Mouse (Mus musculus) monocyte, adult 2 months (primary cell): ENCODE results near the gene Efr3b.
A peak's percentile ranks its signal among the peaks of the same experiment; 100 is the strongest.

Experiments
- DNase-seq, 2 experiments: peaks; one replicate each; pipeline ENCODE4 v3.0.0; 2022; ENCODE audit warnings: low spot score in 2 of 2, low read depth in 1 of 2

Efr3b gene

DNA sequence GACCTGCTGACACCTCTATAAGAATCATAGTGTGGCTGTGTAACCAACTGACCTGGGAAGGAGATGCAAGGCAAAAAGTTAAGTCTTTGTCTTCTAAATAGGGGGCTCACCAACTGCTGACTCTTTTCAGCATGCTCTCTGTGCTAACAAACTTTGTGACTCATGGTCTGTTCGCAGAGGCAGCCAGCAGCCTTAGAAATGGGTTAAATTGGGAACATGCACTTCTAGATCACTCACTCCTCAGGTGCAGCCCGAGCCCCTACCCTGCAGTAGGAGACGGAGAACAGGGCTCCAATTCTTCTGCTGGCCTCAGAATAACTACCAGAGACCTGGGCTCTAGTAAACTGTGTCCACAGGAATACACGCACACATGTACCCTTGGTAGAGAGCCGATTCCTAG lies 1.2 kb downstream of the Efr3b start:
- DNase-seq, result no peak

- DNase-seq, result no peak
These were observed 2.6 kb downstream of the Efr3b start for GRCm38 (mm10) chr12:4036157-4036556.

DNA sequence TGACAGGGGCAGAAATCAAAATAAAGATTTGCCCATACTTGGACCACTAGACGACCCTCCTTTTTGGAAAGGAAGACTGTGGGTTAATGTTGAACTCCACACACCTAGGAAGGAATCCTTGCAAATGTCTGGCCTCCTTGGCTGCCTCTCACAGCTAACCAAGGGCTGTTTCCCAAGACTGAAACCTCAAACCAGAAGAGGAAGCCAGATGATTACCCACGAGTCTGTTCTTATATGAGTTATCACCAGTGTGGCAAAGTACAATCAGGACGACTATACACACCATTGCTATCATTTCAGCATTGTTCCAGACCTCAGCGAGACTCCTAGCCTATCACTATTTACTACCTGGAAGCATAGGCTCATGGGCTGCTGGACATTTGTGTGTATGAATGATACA lies 9.7 kb downstream of the Efr3b start:
- no peak for DNase-seq

DNA sequence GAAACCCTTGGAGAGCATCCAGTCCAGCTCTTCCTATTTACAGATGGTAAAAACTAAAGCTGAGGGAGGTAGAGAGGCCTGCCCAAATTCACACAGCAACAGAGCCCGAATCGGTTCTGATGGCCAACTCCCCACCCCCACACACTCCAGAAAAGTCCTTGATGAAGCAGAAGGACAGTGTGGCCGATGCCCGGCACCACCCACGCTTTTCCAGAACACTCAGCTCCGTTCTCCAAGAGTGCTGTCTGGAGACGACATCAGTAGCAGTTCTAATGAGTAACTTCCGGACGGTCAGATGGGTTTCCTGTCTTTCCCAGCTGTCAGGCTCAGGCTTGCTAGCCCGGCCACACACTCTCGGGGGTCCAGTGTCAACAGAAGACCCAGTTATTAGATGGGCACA lies 10.2 kb downstream of the Efr3b start:
- no peak for DNase-seq

DNA sequence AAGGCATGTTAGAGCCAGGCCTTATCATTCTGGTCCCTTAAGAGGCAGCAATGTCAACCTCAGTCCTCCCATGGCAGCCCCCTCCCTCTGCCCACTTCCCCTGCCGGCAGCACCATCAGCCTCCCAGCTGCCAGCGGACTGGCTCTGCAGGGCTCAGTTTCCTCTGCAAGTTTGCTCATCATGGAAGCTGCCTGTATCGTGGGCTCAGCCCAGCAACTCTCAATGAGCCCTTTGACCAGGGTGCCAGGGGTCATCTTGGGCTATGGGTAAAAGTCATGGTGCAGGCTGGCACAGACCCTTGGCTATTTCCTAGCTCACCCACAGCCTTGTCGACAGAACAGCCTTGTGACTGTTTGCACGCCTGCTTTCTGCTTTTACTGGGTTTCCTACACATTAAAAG lies 14.4 kb downstream of the Efr3b start:
- no peak for DNase-seq

- DNase-seq, result no peak
These were observed 15.2 kb downstream of the Efr3b start for GRCm38 (mm10) chr12:4023501-4023900.

DNA sequence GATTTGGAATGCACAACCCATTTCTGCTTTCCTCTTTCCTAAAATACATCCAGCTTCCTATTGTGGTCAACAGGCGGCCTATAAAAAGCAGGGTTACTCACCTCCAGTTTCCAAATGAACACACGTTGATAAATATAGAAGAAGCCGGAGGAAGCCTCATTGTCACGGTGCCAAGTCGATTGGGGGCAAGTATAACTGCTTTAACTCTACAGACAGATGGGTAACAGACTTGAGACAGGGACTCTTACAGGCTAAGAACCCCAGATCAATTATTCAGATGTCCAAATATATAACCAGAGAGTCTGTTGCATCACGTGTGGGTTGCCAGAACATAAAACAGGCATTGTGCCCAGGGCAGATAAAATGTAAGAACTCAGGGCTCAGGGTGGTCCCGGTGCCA lies 15.9 kb downstream of the Efr3b start:
- no peak for DNase-seq

DNA sequence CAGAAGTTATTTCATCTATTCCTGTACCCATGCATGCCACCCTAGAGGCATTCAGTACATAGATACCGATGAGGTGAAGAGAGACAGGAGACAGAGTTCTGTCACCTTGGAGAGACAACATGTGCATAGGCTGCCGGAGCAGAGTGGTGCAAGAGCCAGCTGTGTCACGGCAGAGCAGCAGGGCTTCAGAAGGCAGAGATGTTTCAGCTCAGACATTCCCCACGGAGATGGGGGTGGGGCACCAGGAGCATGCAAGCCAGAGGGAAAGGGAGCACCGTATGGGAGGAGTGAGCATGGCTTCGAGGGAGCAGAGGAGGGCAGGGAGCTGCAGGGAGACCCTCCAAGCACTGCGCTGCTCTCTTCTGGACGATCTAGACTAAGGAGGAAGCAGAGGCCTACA lies 18.2 kb downstream of the Efr3b start:
- no peak for DNase-seq

DNA sequence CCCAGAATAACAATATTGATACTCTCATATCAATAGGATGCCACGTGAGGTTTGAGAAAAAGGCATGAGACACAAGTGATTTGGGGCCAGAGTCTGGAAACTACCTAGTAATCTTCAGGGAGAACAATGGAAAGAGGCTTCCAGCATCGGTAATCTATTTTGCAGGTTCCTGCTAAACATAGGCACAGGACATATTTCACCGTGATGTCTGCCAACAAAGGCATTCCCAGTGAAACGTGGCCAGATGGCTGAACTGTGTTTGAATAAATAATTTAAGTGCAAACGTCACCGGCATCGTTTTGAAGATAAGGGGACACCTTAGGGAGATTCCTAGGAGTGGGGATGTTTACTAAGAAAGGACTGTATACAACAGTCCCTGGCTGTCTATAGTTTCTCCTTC lies 22.4 kb downstream of the Efr3b start:
- DNase-seq, result no peak

DNA sequence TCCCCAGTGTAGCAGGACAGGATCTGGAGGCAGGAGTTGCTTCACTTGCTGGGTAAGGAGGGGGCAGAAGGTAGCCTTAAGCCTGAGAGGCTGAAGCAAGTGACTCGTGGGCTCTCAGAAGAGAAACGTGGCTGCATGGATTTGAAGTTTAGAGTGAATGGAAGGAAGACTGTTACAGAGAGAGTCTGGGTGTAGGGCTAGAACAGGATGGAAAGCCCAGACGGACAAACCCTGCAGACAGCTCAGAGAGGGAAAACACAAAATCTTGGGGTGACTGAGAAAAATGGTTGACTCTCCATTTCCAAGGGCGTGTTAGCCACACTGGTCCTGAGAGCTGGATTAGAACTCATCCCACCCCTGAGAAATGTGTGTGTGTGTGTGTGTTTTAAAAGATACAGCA lies 23.0 kb downstream of the Efr3b start:
- no peak for DNase-seq

- DNase-seq, result no peak
These were observed 23.5 kb downstream of the Efr3b start for GRCm38 (mm10) chr12:4015255-4015654.

GRCm38 (mm10) chr12:4011715-4012114 lies 27.0 kb downstream of the Efr3b start:
- no peak for DNase-seq

GRCm38 (mm10) chr12:4011301-4011700 lies 27.4 kb downstream of the Efr3b start:
- DNase-seq, result no peak

- DNase-seq, result no peak
These were observed 30.0 kb downstream of the Efr3b start for GRCm38 (mm10) chr12:4008731-4009130.

- DNase-seq, result no peak
These were observed 30.9 kb downstream of the Efr3b start for GRCm38 (mm10) chr12:4007766-4008165.

DNA sequence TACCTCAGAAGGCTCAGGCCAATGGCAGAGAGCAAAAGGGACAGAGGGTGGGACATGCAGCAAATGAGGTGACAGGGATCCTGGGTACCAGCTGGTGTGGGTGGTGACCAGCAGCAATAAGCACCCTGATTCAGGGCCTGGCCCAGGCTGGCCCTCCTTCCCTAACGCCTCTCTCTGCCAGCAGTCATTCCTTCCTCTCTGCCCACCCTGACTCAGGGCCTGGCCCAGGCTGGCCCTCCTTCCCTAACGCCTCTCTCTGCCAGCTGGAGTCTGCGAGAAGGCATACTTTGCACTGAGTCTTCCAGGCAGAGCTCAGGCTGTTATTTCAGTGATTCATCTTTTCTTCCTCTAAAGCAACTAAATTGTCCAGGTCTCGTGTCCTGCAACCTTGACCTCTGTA lies 31.5 kb downstream of the Efr3b start:
- no peak for DNase-seq

DNA sequence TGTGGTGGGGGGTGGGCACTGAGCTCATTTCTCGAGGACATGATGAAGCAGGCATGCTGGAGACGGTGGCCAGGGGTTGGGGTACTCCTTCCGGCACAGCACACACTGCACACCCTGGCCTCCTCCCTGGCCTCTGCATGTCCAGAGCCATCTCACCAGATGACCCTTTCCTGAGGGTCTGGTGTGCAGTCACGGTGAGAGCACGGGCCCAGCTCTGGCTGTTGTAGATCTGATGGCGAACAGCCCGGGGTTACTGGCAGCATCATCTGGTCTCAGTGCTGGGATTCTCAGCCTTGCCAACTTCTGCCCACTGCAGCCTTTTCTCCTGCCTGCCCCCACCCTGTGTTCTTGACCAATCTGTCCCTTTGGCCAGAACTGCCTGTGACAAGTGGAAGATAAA lies 32.6 kb downstream of the Efr3b start:
- DNase-seq, result no peak

DNA sequence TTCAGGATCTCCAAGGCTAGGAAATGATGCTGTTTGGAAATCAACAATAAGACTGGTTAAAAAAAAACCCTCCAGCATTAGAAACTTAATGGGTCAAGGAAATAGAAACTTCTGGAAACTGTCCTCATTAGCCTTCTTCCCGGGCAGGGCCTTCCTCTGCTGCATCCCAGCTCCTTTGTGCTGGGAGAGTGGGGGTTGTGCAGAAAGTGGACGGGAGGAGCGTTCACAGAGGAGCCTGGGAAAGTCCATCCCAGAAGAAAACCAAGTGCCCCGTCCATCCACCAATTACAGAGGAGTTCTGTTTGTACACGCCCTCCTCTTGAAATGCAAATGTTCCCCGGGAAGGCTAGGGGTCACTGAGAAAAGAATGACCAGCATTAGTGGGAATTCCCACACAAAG lies 34.1 kb downstream of the Efr3b start:
- DNase-seq, result no peak

DNA sequence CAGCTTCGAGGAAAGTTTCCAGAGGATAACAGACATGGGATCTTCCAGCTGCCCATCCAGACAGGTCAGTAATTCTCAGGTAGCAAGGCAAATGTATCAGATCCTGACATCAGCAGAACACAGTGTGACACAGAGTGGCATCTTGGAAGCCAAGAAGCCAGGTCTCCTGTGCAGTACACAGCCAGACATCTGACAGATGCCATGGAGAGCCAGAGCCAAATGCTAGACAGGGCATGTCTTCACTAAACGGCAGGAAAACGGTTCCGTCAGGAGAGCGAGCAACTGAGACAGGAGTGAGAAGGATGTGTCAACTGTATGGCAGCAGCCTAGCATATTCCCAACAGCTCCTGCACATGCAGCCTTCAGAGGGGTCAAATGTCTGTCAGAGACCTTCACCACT lies 38.3 kb downstream of the Efr3b start:
- DNase-seq, result no peak

DNA sequence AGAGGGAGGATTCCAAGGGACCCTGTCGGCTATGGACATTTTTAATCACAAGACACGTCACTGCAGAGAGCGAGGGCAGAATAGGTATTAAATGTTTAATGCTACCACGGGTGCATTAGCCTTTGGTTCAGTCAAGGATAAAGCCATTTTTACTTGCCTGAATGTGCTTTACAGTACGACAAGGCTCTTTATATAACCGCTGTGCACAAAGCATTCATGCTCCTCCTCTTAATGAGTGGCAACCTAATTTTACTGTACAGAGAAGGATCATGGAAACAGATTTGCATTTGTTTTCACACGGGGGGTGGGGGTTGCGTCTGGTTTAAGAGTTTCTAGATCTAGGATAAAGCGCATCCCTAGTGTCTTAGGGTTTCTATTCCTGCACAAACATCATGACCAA lies 42.0 kb downstream of the Efr3b start:
- DNase-seq, result no peak

DNA sequence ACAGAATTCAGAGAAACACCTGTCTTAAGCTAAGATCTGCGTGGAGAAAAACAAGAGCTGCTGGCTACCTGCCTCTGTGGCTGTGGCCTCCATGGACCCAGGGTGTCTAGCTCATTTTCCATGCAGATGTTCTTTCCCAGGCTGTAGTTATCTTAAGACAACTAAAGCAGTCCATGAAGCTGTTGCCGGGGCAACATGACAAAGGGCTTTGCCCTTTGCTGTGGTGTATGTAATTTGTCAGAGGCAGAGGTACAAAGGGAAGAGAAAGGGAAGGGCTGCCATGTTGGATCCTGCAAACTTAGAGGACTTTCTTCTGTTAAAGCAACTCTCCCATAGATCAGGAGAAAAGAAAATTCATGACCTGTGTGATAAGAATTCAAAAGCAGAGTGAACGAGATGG lies 47.7 kb downstream of the Efr3b start:
- no peak for DNase-seq

DNA sequence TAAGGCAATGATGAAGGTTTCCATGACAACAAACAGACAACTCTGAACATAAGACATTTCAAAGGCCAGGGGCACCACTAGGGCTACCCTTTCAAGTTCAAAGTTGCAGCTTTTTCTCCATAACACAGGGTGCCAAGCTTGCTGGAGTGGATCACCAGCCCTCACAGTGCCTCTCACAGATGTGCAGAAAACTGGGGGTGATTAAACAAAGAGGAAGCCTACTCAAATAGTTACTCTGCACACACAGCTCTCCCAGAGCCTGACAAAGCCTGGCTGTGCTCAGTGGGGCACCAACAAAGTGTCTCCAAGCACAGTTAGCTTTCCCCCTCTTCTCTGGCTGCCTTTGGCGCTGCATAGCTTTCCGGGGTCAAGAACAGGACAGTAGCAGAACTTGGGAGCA lies 48.8 kb downstream of the Efr3b start:
- no peak for DNase-seq

GRCm38 (mm10) chr12:3984446-3984845 lies 54.3 kb downstream of the Efr3b start:
- DNase-seq, result no peak

DNA sequence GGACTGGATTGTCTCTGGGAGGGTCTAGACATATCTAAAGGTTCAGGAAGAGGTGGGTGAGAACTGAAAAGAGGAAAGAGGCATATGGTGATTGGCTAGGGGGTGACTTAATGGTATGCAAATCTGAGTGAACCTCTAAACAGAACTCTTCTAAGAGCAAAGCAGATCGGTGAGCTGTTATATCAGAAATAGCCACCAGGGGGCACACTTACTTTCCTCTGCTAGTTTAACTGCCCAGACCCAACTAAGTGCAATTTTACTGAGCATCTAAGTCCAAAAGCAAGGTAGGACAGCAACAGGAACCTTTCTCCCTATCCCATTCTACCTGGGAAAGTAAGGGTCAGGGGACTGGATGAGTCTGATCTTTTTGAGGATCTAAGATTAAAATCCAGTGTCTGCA lies 55.0 kb downstream of the Efr3b start:
- peak in 1 of 2 experiments; percentile 41 for DNase-seq
